In the genomic region with DNA sequence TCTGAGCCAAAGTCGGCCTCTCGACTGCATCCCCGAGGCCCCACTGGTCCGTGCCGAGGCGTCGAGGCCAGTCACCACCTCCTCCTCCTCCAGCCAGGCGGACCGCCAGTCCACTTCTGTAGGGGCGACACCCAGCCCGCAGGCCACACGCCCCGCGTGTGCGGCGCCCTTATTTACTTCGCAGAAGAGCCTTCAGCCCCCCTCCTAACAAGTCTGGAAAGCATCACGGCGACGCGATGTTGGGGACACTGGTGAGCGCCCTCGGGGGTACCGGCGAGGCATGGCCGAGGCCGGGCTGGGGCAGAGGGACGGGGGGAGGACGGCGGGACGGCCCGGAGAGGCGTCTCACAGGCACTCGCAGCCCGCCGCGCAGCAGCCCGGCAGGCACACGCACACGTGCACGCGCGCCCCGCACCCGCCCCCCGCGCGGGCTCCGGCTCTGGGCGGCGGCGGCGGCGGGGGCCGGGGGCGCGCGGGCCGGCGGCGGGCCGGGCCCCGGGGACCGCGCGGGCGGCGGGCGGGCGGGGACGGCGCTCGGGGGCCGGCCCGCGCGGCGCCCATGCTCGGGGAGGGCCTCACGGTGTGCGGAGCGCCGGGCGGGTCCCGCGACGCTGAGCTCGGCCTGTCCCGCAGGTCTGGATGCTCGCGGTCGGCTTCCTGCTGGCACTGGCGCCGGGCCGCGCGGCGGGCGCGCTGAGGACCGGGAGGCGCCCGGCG, we compare ENCODE assay signal across 7 mouse cellular contexts. TPM values are rescaled to one million over a fixed set of nuclear protein-coding genes. Genes with fewer than 3 reads are reported as not detected.
DNase-seq lines count a peak whose midpoint lies in the region; ATAC-seq and TF ChIP-seq lines count a peak whose summit lies in the region.

TSS of gene Il17d (plus strand) at position 107 of the 717 bp plus-strand sequence.

- whole genome bisulfite sequencing in intestine, postnatal 0 days, result under 1% methylated on average over 62 of the region's 104 CpGs
- under 1% methylated on average over 65 of the region's 104 CpGs for WGBS in lung, embryonic 15.5 days

- H3K27me3 ChIP-seq in intestine, postnatal 0 days (replicated peaks; ENCODE audit: control insufficient read depth, insufficient read depth, low read length), result no peaks in the 10 kb centered on the region
- no peaks in the 10 kb centered on the region for H3K27me3 ChIP-seq in lung, embryonic 15.5 days

- no peak for TF ChIP-seq CTCF in intestine, postnatal 0 days (IDR thresholded peaks at IDR 0.05; ENCODE audit: low read depth)

- H3K4me3 ChIP-seq in intestine, postnatal 0 days (ENCODE audit: low read depth, low read length), result peak within 1 kb of the TSS; percentile 76
- H3K4me3 ChIP-seq in lung, embryonic 15.5 days, result peak within 1 kb of the TSS; percentile 79

- H3K4me1 ChIP-seq in intestine, postnatal 0 days (replicated peaks; ENCODE audit: control insufficient read depth, insufficient read depth, low read length), result peaks cover 4% of the 10 kb centered on the region; the same call in 1 of the 2 replicates
- peaks cover 6% of the 10 kb centered on the region; the same call in 1 of the 2 replicates for H3K4me1 ChIP-seq in lung, embryonic 15.5 days

- H3K9ac ChIP-seq in intestine, postnatal 0 days (ENCODE audit: low read depth, low read length), result peak within 1 kb of the TSS; percentile 70
- peak within 1 kb of the TSS; percentile 64 for H3K9ac ChIP-seq in lung, embryonic 15.5 days

- H3K9me3 ChIP-seq in intestine, postnatal 0 days (ENCODE audit: control insufficient read depth), result no peaks in the 10 kb centered on the region
- no peaks in the 10 kb centered on the region for H3K9me3 ChIP-seq in lung, embryonic 15.5 days

- ATAC-seq in granulocyte monocyte progenitor cell, adult 5-6 weeks (replicated peaks; ENCODE audit: poor library complexity, severe bottlenecking), result peak; percentile 6; the same call in 1 of the 2 replicates
- peak; percentile 50; the same call in 1 of the 2 replicates for ATAC-seq in intestine, postnatal 0 days
- peak; percentile 47; the same call in 1 of the 2 replicates for ATAC-seq in lung, embryonic 15.5 days (ENCODE audit: borderline replicate concordance, extremely low read depth, low FRiP score, low TSS enrichment)

- peak within 1 kb of the TSS; percentile 96 for H3K4me2 ChIP-seq in intestine, postnatal 0 days (replicated peaks; ENCODE audit: low read depth)
- peak within 1 kb of the TSS; percentile 95 for H3K4me2 ChIP-seq in lung, embryonic 15.5 days

- H3K27ac ChIP-seq in intestine, postnatal 0 days (ENCODE audit: low read depth, low read length), result peak within 1 kb of the TSS; percentile 87
- peak within 1 kb of the TSS; percentile 93 for H3K27ac ChIP-seq in lung, embryonic 15.5 days

- H3K36me3 ChIP-seq in intestine, postnatal 0 days (ENCODE audit: control insufficient read depth, insufficient read depth), result no peaks in the 10 kb centered on the region
- no peaks in the 10 kb centered on the region for H3K36me3 ChIP-seq in lung, embryonic 15.5 days

- DNase-seq in urinary bladder, postnatal 14 days (ENCODE audit: low spot score), result peak; percentile 21
- no peak for DNase-seq in urinary bladder, postnatal 36 days (ENCODE audit: low spot score in 2 of 2)
- DNase-seq in cerebellum, adult 9-11 months, result peak; percentile 78
- peak; percentile 49 for DNase-seq in right cerebral cortex, postnatal 25 days

RNA-seq across cellular contexts. Expression of gene Il17d, which starts in this region (rescaled TPM):
- total RNA-seq in granulocyte monocyte progenitor cell, adult 5-6 weeks (2014; fragmentation: Nextera tagmentation), result not detected in 2 replicates
- not detected in 2 replicates for total RNA-seq in granulocyte monocyte progenitor cell, adult 5-6 weeks (2017)
- polyA plus RNA-seq in intestine, postnatal 0 days (2015; fragmentation: Nextera tagmentation; extraction: Ambion mirVana), result 7.2 and 7.8 TPM in 2 replicates
- polyA plus RNA-seq in lung, embryonic 15.5 days (2015; fragmentation: Nextera tagmentation; extraction: Ambion mirVana), result 5.2 and 6.1 TPM in 2 replicates

Comparison
In these comparisons a context has a peak if more than half of its experiments do, and no peak if none do; other contexts are left out.
1. DNase-seq: peak in urinary bladder, postnatal 14 days (single experiment), cerebellum, adult 9-11 months (single experiment) and right cerebral cortex, postnatal 25 days (single experiment); none in urinary bladder, postnatal 36 days (0 of 2).
2. Peak in ATAC-seq in granulocyte monocyte progenitor cell, adult 5-6 weeks; RNA of the gene not detected or under 1 TPM.
3. Peak in every context shown above with its lines, with median percentiles within 50 percentile points of each other: ATAC-seq.